ENCODE assay signal across 8 mouse cellular contexts in genomic region chrX:158043844-158044140, GRCm38 (mm10). TPM values are rescaled to one million over a fixed set of nuclear protein-coding genes. Genes with fewer than 3 reads are reported as not detected.
DNase-seq lines count a peak whose midpoint lies in the region; ATAC-seq lines count a peak whose summit lies in the region.

No protein-coding gene starts in this region.

- 28% methylated on average over 13 of the region's 13 CpGs for WGBS in kidney, embryonic 16.5 days
- WGBS in embryonic facial prominence, embryonic 11.5 days, result 19% methylated on average over 13 of the region's 13 CpGs
- WGBS in hindbrain, embryonic 13.5 days, result 19% methylated on average over 13 of the region's 13 CpGs
- WGBS in midbrain, embryonic 13.5 days, result 31% methylated on average over 13 of the region's 13 CpGs

- H3K27ac ChIP-seq in kidney, embryonic 16.5 days (ENCODE audit: low read length), result no peak overlapping the region
- no peak overlapping the region for H3K27ac ChIP-seq in embryonic facial prominence, embryonic 11.5 days (replicated peaks; ENCODE audit: low read depth, low read length)
- H3K27ac ChIP-seq in hindbrain, embryonic 13.5 days, result peak overlapping the region; percentile 86; the same call in 1 of the 2 replicates
- no peak overlapping the region for H3K27ac ChIP-seq in midbrain, embryonic 13.5 days

- H3K27me3 ChIP-seq in kidney, embryonic 16.5 days (ENCODE audit: insufficient read depth, low read length), result peaks cover 15% of the 10 kb centered on the region; the same call in 1 of the 2 replicates
- H3K27me3 ChIP-seq in embryonic facial prominence, embryonic 11.5 days (ENCODE audit: control insufficient read depth, insufficient read depth, low read length), result no peaks in the 10 kb centered on the region
- H3K27me3 ChIP-seq in hindbrain, embryonic 13.5 days, result no peaks in the 10 kb centered on the region
- H3K27me3 ChIP-seq in midbrain, embryonic 13.5 days, result no peaks in the 10 kb centered on the region

- peak overlapping the region; percentile 68 for H3K4me2 ChIP-seq in kidney, embryonic 16.5 days (replicated peaks; ENCODE audit: low read depth, low read length)
- peak overlapping the region; percentile 64 for H3K4me2 ChIP-seq in embryonic facial prominence, embryonic 11.5 days (ENCODE audit: low read depth, low read length)
- peak overlapping the region; percentile 60 for H3K4me2 ChIP-seq in hindbrain, embryonic 13.5 days
- H3K4me2 ChIP-seq in midbrain, embryonic 13.5 days (replicated peaks), result peak overlapping the region; percentile 59

- H3K4me1 ChIP-seq in kidney, embryonic 16.5 days (ENCODE audit: insufficient read depth, low read length), result no peaks in the 10 kb centered on the region
- no peaks in the 10 kb centered on the region for H3K4me1 ChIP-seq in embryonic facial prominence, embryonic 11.5 days (ENCODE audit: control insufficient read depth, insufficient read depth, low read length)
- H3K4me1 ChIP-seq in hindbrain, embryonic 13.5 days (replicated peaks), result peaks cover 2% of the 10 kb centered on the region; the same call in 1 of the 2 replicates
- H3K4me1 ChIP-seq in midbrain, embryonic 13.5 days (replicated peaks), result peaks cover 6% of the 10 kb centered on the region; the same call in 1 of the 2 replicates

- no peak for ATAC-seq in kidney, embryonic 16.5 days (ENCODE audit: low FRiP score, low TSS enrichment)
- ATAC-seq in embryonic facial prominence, embryonic 11.5 days (replicated peaks; ENCODE audit: insufficient number of reproducible peaks, low FRiP score, low TSS enrichment, low read depth), result no peak
- ATAC-seq in hindbrain, embryonic 13.5 days (ENCODE audit: low FRiP score), result no peak
- no peak for ATAC-seq in midbrain, embryonic 13.5 days

- no peaks in the 10 kb centered on the region for H3K36me3 ChIP-seq in kidney, embryonic 16.5 days (ENCODE audit: insufficient read depth, low read length)
- H3K36me3 ChIP-seq in embryonic facial prominence, embryonic 11.5 days (replicated peaks; ENCODE audit: control insufficient read depth, insufficient read depth, low read depth, low read length), result no peaks in the 10 kb centered on the region
- H3K36me3 ChIP-seq in hindbrain, embryonic 13.5 days, result no peaks in the 10 kb centered on the region
- H3K36me3 ChIP-seq in midbrain, embryonic 13.5 days, result no peaks in the 10 kb centered on the region

- DNase-seq in kidney, postnatal 14 days, result no peak
- DNase-seq in embryonic facial prominence, embryonic 11.5 days (ENCODE audit: low spot score), result no peak
- no peak for DNase-seq in spleen, postnatal 36 days (ENCODE audit: low spot score in 2 of 2)
- no peak for DNase-seq in cerebellum, postnatal 14 days
- no peak for DNase-seq in spleen, postnatal 10 days (ENCODE audit: low spot score in 2 of 2)

- H3K9ac ChIP-seq in kidney, embryonic 16.5 days (replicated peaks; ENCODE audit: low read length), result peak overlapping the region; percentile 67
- H3K9ac ChIP-seq in embryonic facial prominence, embryonic 11.5 days (replicated peaks; ENCODE audit: low read length), result peak overlapping the region; percentile 63
- H3K9ac ChIP-seq in hindbrain, embryonic 13.5 days, result peak overlapping the region; percentile 85
- H3K9ac ChIP-seq in midbrain, embryonic 13.5 days (replicated peaks), result peak overlapping the region; percentile 76

- no peaks in the 10 kb centered on the region for H3K9me3 ChIP-seq in kidney, embryonic 16.5 days (ENCODE audit: low read length)
- H3K9me3 ChIP-seq in embryonic facial prominence, embryonic 11.5 days (replicated peaks; ENCODE audit: control insufficient read depth, low read length), result no peaks in the 10 kb centered on the region
- no peaks in the 10 kb centered on the region for H3K9me3 ChIP-seq in hindbrain, embryonic 13.5 days
- no peaks in the 10 kb centered on the region for H3K9me3 ChIP-seq in midbrain, embryonic 13.5 days

- H3K4me3 ChIP-seq in kidney, embryonic 16.5 days (ENCODE audit: low read length), result peak overlapping the region; percentile 57
- peak overlapping the region; percentile 56 for H3K4me3 ChIP-seq in embryonic facial prominence, embryonic 11.5 days (ENCODE audit: low read depth, low read length)
- peak overlapping the region; percentile 63 for H3K4me3 ChIP-seq in hindbrain, embryonic 13.5 days
- peak overlapping the region; percentile 63 for H3K4me3 ChIP-seq in midbrain, embryonic 13.5 days (replicated peaks)

RNA-seq across cellular contexts. Expression of gene Cnksr2, which starts 0.7 kb away (rescaled TPM):
- 0.77 and 1.4 TPM in 2 replicates for polyA plus RNA-seq in kidney, embryonic 16.5 days (2015; fragmentation: Nextera tagmentation; extraction: Ambion mirVana)
- 6.5 and 7.0 TPM in 2 replicates for polyA plus RNA-seq in embryonic facial prominence, embryonic 11.5 days (2014; fragmentation: Nextera tagmentation; extraction: Ambion mirVana)
- polyA plus RNA-seq in hindbrain, embryonic 13.5 days (2015; fragmentation: Nextera tagmentation; extraction: Ambion mirVana), result 8.2 and 8.9 TPM in 2 replicates
- 7.7 TPM in 2 replicates for polyA plus RNA-seq in midbrain, embryonic 13.5 days (2015; fragmentation: Nextera tagmentation; extraction: Ambion mirVana)
